Mouse (Mus musculus) thymus, postnatal 25 days (tissue): Measurements from ENCODE around the gene Slit1.
A peak's percentile ranks its signal among the peaks of the same experiment; 100 is the strongest.

Experiments
- DNase-seq: peaks from one replicate; pipeline ENCODE4 v3.0.0; 2022

Gene Slit1

GRCm38 (mm10) chr19:41743396-41743795 lies at the start of gene Slit1:
Gene Slit1, minus strand, starts transcription at chr19:41743665.
- no peak for DNase-seq

- DNase-seq, result no peak
Measured at GRCm38 (mm10) chr19:41792934-41793486, 49.5 kb upstream of the Slit1 start.

- DNase-seq, result no peak
Measured at GRCm38 (mm10) chr19:41791384-41791783, 47.9 kb upstream of the Slit1 start.

GRCm38 (mm10) chr19:41789110-41789961 lies 45.9 kb upstream of the Slit1 start:
- DNase-seq, result no peak

GRCm38 (mm10) chr19:41786896-41787295 lies 43.4 kb upstream of the Slit1 start:
- no peak for DNase-seq

GRCm38 (mm10) chr19:41777514-41777913 lies 34.0 kb upstream of the Slit1 start:
- no peak for DNase-seq

GRCm38 (mm10) chr19:41768711-41769110 lies 25.2 kb upstream of the Slit1 start:
- peak; percentile 67 for DNase-seq

- DNase-seq, result no peak
Measured at GRCm38 (mm10) chr19:41766628-41767027, 23.2 kb upstream of the Slit1 start.

GRCm38 (mm10) chr19:41763870-41764660 lies 20.6 kb upstream of the Slit1 start:
- DNase-seq, result peak; percentile 87

GRCm38 (mm10) chr19:41761529-41761928 lies 18.1 kb upstream of the Slit1 start:
- DNase-seq, result no peak

GRCm38 (mm10) chr19:41759765-41760164 lies 16.3 kb upstream of the Slit1 start:
- DNase-seq, result no peak

GRCm38 (mm10) chr19:41759270-41759669 lies 15.8 kb upstream of the Slit1 start:
- no peak for DNase-seq

- DNase-seq, result no peak
Measured at GRCm38 (mm10) chr19:41754760-41755159, 11.3 kb upstream of the Slit1 start.

GRCm38 (mm10) chr19:41751906-41752305 lies 8.4 kb upstream of the Slit1 start:
- no peak for DNase-seq

- DNase-seq, result no peak
Measured at GRCm38 (mm10) chr19:41747436-41747835, 4.0 kb upstream of the Slit1 start.

- no peak for DNase-seq
Measured at GRCm38 (mm10) chr19:41745941-41746557, 2.6 kb upstream of the Slit1 start.

GRCm38 (mm10) chr19:41738896-41739295 lies 4.6 kb downstream of the Slit1 start:
- DNase-seq, result no peak

- DNase-seq, result no peak
Measured at GRCm38 (mm10) chr19:41738429-41738805, 5.0 kb downstream of the Slit1 start.

- no peak for DNase-seq
Measured at GRCm38 (mm10) chr19:41737657-41738428, 5.6 kb downstream of the Slit1 start.

GRCm38 (mm10) chr19:41734685-41735084 lies 8.8 kb downstream of the Slit1 start:
- DNase-seq, result no peak

GRCm38 (mm10) chr19:41725491-41725890 lies 18.0 kb downstream of the Slit1 start:
- no peak for DNase-seq

- DNase-seq, result peak; percentile 47
Measured at GRCm38 (mm10) chr19:41724831-41725470, 18.5 kb downstream of the Slit1 start.
